Comparison of ENCODE assay signal across 24 mouse cellular contexts in the genomic region with DNA sequence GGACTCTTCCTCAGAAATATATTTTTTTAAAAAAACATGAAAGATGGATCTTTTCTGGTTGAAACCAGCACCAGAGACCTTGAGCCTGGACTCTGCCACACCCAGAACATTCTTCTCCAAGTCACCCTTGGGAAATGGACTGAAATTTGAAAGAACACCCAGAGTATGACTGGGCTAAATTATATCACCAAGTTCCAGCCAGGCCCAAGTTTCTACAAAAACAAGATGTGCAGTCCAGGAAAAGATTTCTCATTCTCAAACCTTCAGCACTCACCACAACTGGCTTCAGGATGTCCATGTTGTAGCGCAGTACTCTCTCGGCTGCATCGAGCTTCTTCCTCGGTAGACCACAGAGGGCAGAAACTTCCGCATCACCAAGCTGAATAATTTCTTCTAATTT. TPM values are rescaled to one million over a fixed set of nuclear protein-coding genes. Genes with fewer than 3 reads are reported as not detected.
A peak's percentile ranks its signal among the peaks of the same experiment; 100 is the strongest.
DNase-seq lines count a peak whose midpoint lies in the region; ATAC-seq lines count a peak whose summit lies in the region.
"Had no signal": no experiment of that assay in that cellular context is flagged by ENCODE, and none has a peak within 500 bp of the region (broad histone marks: within the 10 kb centered on the region; RNA-seq: fewer than 3 reads in every experiment).

No protein-coding gene starts in this region.

- 75% methylated on average over 5 of the region's 5 CpGs for WGBS in liver, embryonic 12.5 days (ENCODE audit: insufficient replicate concordance)

- H3K27me3 ChIP-seq in liver, embryonic 12.5 days (replicated peaks), result no peaks in the 10 kb centered on the region
- H3K27me3 ChIP-seq: forebrain, embryonic 13.5 days; hindbrain, embryonic 12.5 days; kidney, embryonic 15.5 days; limb, embryonic 12.5 days; stomach, embryonic 15.5 days had no signal

- H3K4me3 ChIP-seq in liver, embryonic 12.5 days, result no peak overlapping the region
- H3K4me3 ChIP-seq: forebrain, embryonic 13.5 days; hindbrain, embryonic 12.5 days; kidney, embryonic 15.5 days; limb, embryonic 12.5 days; stomach, embryonic 15.5 days had no signal

- H3K4me2 ChIP-seq in liver, embryonic 12.5 days, result no peak overlapping the region
- H3K4me2 ChIP-seq: forebrain, embryonic 13.5 days; hindbrain, embryonic 12.5 days; kidney, embryonic 15.5 days; limb, embryonic 12.5 days; liver, embryonic 11.5 days; midbrain, embryonic 11.5 days; stomach, embryonic 15.5 days had no signal

- no peaks in the 10 kb centered on the region for H3K9me3 ChIP-seq in liver, embryonic 12.5 days (replicated peaks)
- H3K9me3 ChIP-seq: forebrain, embryonic 13.5 days; hindbrain, embryonic 12.5 days; kidney, embryonic 15.5 days; limb, embryonic 12.5 days; stomach, embryonic 15.5 days had no signal

- DNase-seq in heart, adult 11 months, result peak; percentile 96
- no peak for DNase-seq in heart, postnatal 25 days (ENCODE audit: low spot score)
- peak; percentile 34 for DNase-seq in 3T3-L1 (ENCODE audit: low read depth, low spot score)
- peak; percentile 78 for DNase-seq in adipocyte (ENCODE audit: low spot score)
- DNase-seq in lung, postnatal 10 days, result no peak
- DNase-seq: adrenal gland, postnatal 10 days; cerebellum, adult 9-10 months; gastrocnemius, postnatal 36 days; kidney, postnatal 36 days; lung, adult 2 months; right cerebral cortex, adult 18-20 months; right cerebral cortex, postnatal 4 days; thymus, postnatal 4 days had no signal

- peaks cover 2% of the 10 kb centered on the region; the same call in 1 of the 2 replicates for H3K4me1 ChIP-seq in liver, embryonic 12.5 days
- H3K4me1 ChIP-seq: limb, embryonic 12.5 days had no signal

- no peak overlapping the region for H3K9ac ChIP-seq in liver, embryonic 12.5 days
- H3K9ac ChIP-seq: forebrain, embryonic 13.5 days; hindbrain, embryonic 12.5 days; kidney, embryonic 15.5 days; limb, embryonic 12.5 days; stomach, embryonic 15.5 days had no signal

- no peak overlapping the region for H3K27ac ChIP-seq in liver, embryonic 12.5 days
- H3K27ac ChIP-seq: forebrain, embryonic 13.5 days; hindbrain, embryonic 12.5 days; kidney, embryonic 15.5 days; limb, embryonic 12.5 days; stomach, embryonic 15.5 days had no signal

- H3K36me3 ChIP-seq in liver, embryonic 12.5 days, result no peaks in the 10 kb centered on the region
- H3K36me3 ChIP-seq: hindbrain, embryonic 12.5 days; kidney, embryonic 15.5 days; stomach, embryonic 15.5 days had no signal

- intact Hi-C loops in heart, postnatal 25 days (cut with DNase I), result no loop called here

- peak; percentile 34 for ATAC-seq in granulocyte monocyte progenitor cell, adult 5-6 weeks (replicated peaks; ENCODE audit: poor library complexity, severe bottlenecking)
- ATAC-seq in liver, embryonic 12.5 days, result no peak
- ATAC-seq: activated CD4-positive, CD25-positive, alpha-beta regulatory T cell, adult 4 months; forebrain, embryonic 13.5 days; intestine, postnatal 0 days had no signal

RNA-seq across cellular contexts. Expression of a gene that starts 53.0 kb away (rescaled TPM):
- total RNA-seq in heart, postnatal 25 days (2021), result 10 to 100 TPM; 13.6 to 19.7 TPM
- 0.49 and 2.6 TPM in 2 replicates for total RNA-seq in granulocyte monocyte progenitor cell, adult 5-6 weeks (2014; fragmentation: Nextera tagmentation)
- total RNA-seq in granulocyte monocyte progenitor cell, adult 5-6 weeks (2017), result 2.2 and 3.8 TPM in 2 replicates
- polyA plus RNA-seq in liver, embryonic 12.5 days (2016; fragmentation: Nextera tagmentation; extraction: Ambion mirVana), result 9.8 and 10.1 TPM in 2 replicates

Comparison
In these comparisons a context has a peak if more than half of its experiments do, and no peak if none do; other contexts are left out.
1. DNase-seq: peak in heart, adult 11 months (single experiment), 3T3-L1 (single experiment) and adipocyte (single experiment); none in heart, postnatal 25 days (single experiment) and lung, postnatal 10 days (single experiment).